Mouse (Mus musculus) myocyte (in vitro differentiated cells): ENCODE measurements around the gene Pitx2.

Experiments
- CEBPB ChIP-seq: IDR thresholded peaks from 2 replicates; pipeline ENCODE4 v1.6.1; 2011; ENCODE audit warnings: mild to moderate bottlenecking, moderate library complexity; ENCODE audit not compliant: poor library complexity, insufficient read depth, severe bottlenecking
- E2F4 ChIP-seq: IDR thresholded peaks from one replicate; pipeline ENCODE4 v1.6.1; 2011; ENCODE audit warnings: mild to moderate bottlenecking, control low read depth, moderate library complexity; ENCODE audit not compliant: insufficient read depth
- MAX ChIP-seq: IDR thresholded peaks from one replicate; pipeline ENCODE4 v1.6.1; 2011; ENCODE audit warnings: low read depth, mild to moderate bottlenecking, control low read depth
- MYOD1 ChIP-seq, 3 experiments: IDR thresholded peaks; one replicate each; pipeline ENCODE4 v1.6.1; 2011; ENCODE audit warnings: control low read depth in 2 of 3, low read depth in 2 of 3, mild to moderate bottlenecking in 2 of 3, moderate library complexity in 1 of 3; ENCODE audit not compliant: insufficient read length in 2 of 3, control insufficient read depth in 1 of 3
- MYOG ChIP-seq, 3 experiments: IDR thresholded peaks; one replicate each; pipeline ENCODE4 v1.6.1; 2011; ENCODE audit warnings: control low read depth in 2 of 3, low read depth in 2 of 3, mild to moderate bottlenecking in 2 of 3; ENCODE audit not compliant: insufficient read length in 2 of 3, control insufficient read depth in 1 of 3, insufficient read depth in 1 of 3
- POLR2A ChIP-seq: IDR thresholded peaks from one replicate; pipeline ENCODE4 v1.6.1; 2011; ENCODE audit warnings: low read depth, mild to moderate bottlenecking, control low read depth, moderate library complexity; ENCODE audit not compliant: insufficient read length
- POLR2AphosphoS2 ChIP-seq: IDR thresholded peaks from one replicate; pipeline ENCODE4 v1.6.1; 2011; ENCODE audit warnings: low read depth, control low read depth; ENCODE audit not compliant: insufficient read length
- REST ChIP-seq: IDR thresholded peaks from one replicate; pipeline ENCODE4 v1.6.1; 2011; ENCODE audit warnings: mild to moderate bottlenecking, control low read depth, moderate library complexity; ENCODE audit not compliant: insufficient read depth, insufficient read length
- SRF ChIP-seq: IDR thresholded peaks from one replicate; pipeline ENCODE4 v1.6.1; 2011; ENCODE audit warnings: low read depth; ENCODE audit not compliant: control insufficient read depth, insufficient read length
- TCF12 ChIP-seq: IDR thresholded peaks from one replicate; pipeline ENCODE4 v1.6.1; 2011; ENCODE audit warnings: mild to moderate bottlenecking, control low read depth; ENCODE audit not compliant: poor library complexity, insufficient read depth, severe bottlenecking

DNA sequence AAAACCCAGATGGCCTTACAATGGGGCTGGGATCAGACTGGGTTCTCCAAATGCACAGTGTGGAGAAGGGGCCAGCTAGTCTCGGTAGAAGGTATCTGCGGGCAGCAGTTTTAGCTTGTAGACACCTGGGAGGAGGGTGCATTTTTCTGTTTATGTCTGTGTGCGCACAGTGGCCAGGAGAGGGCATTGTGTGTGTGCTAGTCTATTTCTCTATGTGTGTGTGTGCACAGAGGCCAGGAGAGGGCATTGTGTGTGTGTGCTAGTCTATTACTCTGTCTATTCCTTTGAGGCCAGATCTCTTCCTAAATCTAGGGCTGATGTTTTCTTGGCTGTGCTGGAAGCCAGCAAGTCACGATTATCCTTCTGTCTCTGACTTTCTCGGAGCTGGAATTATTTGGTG, 58.8 kb downstream of the Pitx2 start:
- TF ChIP-seq MAX, result no peak
- no peak for TF ChIP-seq REST
- TF ChIP-seq POLR2A, result no peak
- TF ChIP-seq POLR2AphosphoS2, result no peak
- no peak for TF ChIP-seq TCF12
- TF ChIP-seq MYOG (IDR thresholded peaks at IDR 0.05; ENCODE audit: control insufficient read depth in 1 of 3, insufficient read depth in 1 of 3, insufficient read length in 2 of 3, low read depth in 2 of 3), result no peak
- no peak for TF ChIP-seq MYOD1 (IDR thresholded peaks at IDR 0.05; ENCODE audit: control insufficient read depth in 1 of 3, insufficient read length in 2 of 3, low read depth in 2 of 3)
- TF ChIP-seq CEBPB, result no peak
- no peak for TF ChIP-seq E2F4
- TF ChIP-seq SRF, result no peak
